Mouse (Mus musculus) forebrain, embryonic 16.5 days (tissue): ENCODE results near the gene Samm50. TPM values are rescaled to one million over a fixed set of nuclear protein-coding genes. Genes with fewer than 3 reads are reported as not detected.

ENCODE experiments used
- ATAC-seq: fragments of 200-750 bp; cut with Nextera tagmentation; 2 replicates; pipeline ENCODE4 v1.8.0; 2017; ENCODE audit warnings: mild to moderate bottlenecking, moderate library complexity
- H3K27ac ChIP-seq: fragments of 300-500 bp; sonication (generic); 2 replicates; pipeline ENCODE4 v1.5.1; 2014; ENCODE audit warnings: low read length, control low read depth
- H3K27me3 ChIP-seq: fragments of 300-500 bp; sonication (generic); replicated peaks from 2 replicates; pipeline ENCODE4 v1.6.1; 2014; ENCODE audit warnings: low read length; ENCODE audit not compliant: control insufficient read depth, insufficient read depth
- H3K36me3 ChIP-seq: fragments of 300-500 bp; sonication (generic); 2 replicates; pipeline ENCODE4 v1.6.1; 2014; ENCODE audit not compliant: control insufficient read depth, insufficient read depth
- H3K4me1 ChIP-seq: fragments of 300-500 bp; sonication (generic); replicated peaks from 2 replicates; pipeline ENCODE4 v1.6.1; 2014; ENCODE audit warnings: low read length; ENCODE audit not compliant: control insufficient read depth, insufficient read depth
- H3K4me2 ChIP-seq: fragments of 300-500 bp; sonication (generic); 2 replicates; pipeline ENCODE4 v1.6.1; 2014; ENCODE audit warnings: mild to moderate bottlenecking, low read length, control low read depth
- H3K4me3 ChIP-seq: fragments of 300-500 bp; sonication (generic); replicated peaks from 2 replicates; pipeline ENCODE4 v1.5.1; 2014; ENCODE audit warnings: mild to moderate bottlenecking, low read length, control low read depth
- H3K9ac ChIP-seq: fragments of 300-500 bp; sonication (generic); replicated peaks from 2 replicates; pipeline ENCODE4 v1.6.1; 2014; ENCODE audit warnings: low read depth, low read length, control low read depth
- H3K9me3 ChIP-seq: fragments of 300-500 bp; sonication (generic); 2 replicates; pipeline ENCODE4 v1.6.1; 2016; ENCODE audit warnings: low read length; ENCODE audit not compliant: control insufficient read depth
- WGBS: fragments of 180-500 bp; shearing (Covaris S2); extraction: QIAGEN DNeasy Blood & Tissue Kit; methylation state at CpG from one replicate; pipeline ENCODE4 v1.1.7; 2014; 5-methylcytosine and 5-hydroxymethylcytosine counted together
- polyA plus RNA-seq: library from polyadenylated mRNA; unstranded; fragments of >200 nt; fragmentation: Nextera tagmentation; extraction: Ambion mirVana; gene quantifications from 2 replicates; pipeline ENCODE4 v1.2.1, GENCODE M21; 2015

Gene Samm50
- polyA plus RNA-seq, 1 experiment from 2014 or later, result 91.8 TPM

DNA sequence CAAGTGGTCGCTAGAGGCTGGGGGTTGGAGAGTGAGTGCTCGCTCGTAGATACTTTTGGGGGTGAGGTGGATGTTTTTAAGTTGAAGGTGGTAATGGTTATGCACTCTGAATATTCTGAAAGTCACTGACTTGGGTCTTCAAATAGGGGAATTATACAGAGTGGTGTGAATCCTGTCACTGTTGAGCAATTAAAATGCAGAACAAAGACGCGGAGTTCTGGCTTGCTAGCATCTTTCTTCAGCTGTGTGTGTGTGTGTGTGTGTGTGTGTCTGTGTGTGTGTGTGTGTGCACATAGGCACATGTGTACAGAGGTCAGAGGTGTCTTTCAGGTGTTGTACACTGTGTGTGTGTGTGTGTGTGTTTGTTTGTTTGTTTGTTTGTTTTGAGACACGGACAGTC lies 54.2 kb downstream of the Samm50 start:
- 76% methylated on average over 6 of the region's 6 CpGs for WGBS
- no peak overlapping the region for H3K4me3 ChIP-seq
- H3K27ac ChIP-seq, result no peak overlapping the region
- no peak overlapping the region for H3K4me2 ChIP-seq
- ATAC-seq, result no peak
- no peak overlapping the region for H3K9ac ChIP-seq
- no peaks in the 10 kb centered on the region for H3K36me3 ChIP-seq
- no peaks in the 10 kb centered on the region for H3K27me3 ChIP-seq
- no peaks in the 10 kb centered on the region for H3K9me3 ChIP-seq
- peaks cover 8% of the 10 kb centered on the region for H3K4me1 ChIP-seq

DNA sequence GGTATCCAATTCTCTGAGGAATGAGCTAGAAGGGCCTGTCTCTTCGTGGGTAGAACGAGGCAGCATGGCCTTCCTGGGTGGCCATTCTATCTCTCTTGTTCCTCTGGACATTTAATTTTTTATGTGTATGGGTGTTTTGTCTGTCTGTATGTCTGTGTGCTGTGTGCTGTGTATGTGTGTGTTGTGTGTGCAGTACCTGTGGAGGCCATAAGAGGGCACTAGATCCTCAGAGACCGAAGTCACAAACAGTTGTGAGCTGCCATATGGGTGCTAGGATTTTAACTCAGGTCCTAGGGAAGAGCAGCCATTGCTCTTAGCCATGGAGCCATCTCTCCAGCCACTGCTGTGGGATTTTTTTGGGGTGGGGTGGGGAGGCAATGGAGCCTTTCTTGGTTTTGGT lies 55.3 kb downstream of the Samm50 start:
- H3K4me2 ChIP-seq, result no peak overlapping the region
- H3K36me3 ChIP-seq, result no peaks in the 10 kb centered on the region
- no peak overlapping the region for H3K27ac ChIP-seq
- H3K4me1 ChIP-seq, result peaks cover 8% of the 10 kb centered on the region
- no peaks in the 10 kb centered on the region for H3K9me3 ChIP-seq
- ATAC-seq, result no peak
- no peak overlapping the region for H3K9ac ChIP-seq
- no peaks in the 10 kb centered on the region for H3K27me3 ChIP-seq
- no peak overlapping the region for H3K4me3 ChIP-seq
- 95% methylated on average over 3 of the region's 3 CpGs for WGBS

DNA sequence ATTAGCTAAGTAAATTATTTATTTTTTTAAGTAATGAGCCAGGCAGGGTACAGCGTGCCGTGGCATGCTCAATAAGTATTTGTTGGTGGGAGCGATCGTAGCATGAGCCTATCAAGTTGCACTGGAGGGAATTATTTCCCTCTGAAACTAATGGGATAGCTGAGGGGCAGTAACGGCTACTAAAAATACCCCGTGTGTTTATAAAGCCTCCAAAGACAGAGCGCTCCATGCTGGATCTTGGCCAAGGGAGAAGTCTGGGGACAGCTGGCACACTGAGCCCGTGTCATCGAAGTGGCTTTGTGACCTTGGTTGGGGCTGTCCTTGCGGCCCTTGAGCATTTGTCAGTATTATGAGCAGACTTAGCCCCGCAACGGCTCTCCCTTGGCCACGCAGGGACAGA lies 59.2 kb downstream of the Samm50 start:
- Histone ChIP-seq H3K9me3 (no peaks in the 10 kb centered on the region), H3K9ac (no peak overlapping the region), H3K27me3 (no peaks in the 10 kb centered on the region; the same call in 1 of the 2 replicates), H3K36me3 (no peaks in the 10 kb centered on the region), H3K4me3 (no peak overlapping the region), H3K4me2 (no peak overlapping the region), H3K27ac (no peak overlapping the region), H3K4me1 (peaks cover 8% of the 10 kb centered on the region)
- ATAC-seq, result no peak; the same call in 1 of the 2 replicates
- WGBS, result 36% methylated on average over 13 of the region's 13 CpGs

DNA sequence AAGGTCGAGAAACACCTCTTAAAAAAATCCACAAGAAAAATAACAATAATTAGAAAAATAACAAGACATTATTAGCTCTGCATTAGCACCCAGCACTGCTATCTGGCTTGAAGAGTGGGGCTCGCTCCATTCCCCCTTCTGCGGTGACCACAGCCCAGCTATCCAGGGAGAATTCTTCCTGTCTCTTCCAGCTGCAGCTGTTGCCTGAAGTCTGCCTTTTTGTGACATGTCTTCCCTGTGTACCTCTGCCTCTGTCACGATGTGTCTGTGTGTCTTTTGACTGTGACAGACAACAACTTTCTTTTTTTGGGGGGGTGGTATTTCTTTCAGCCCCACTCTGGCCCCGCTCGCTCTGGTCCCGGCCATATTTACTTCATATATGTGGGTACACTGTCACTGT lies 60.6 kb downstream of the Samm50 start:
- 90% methylated on average over 7 of the region's 7 CpGs for WGBS
- Histone ChIP-seq H3K36me3 (no peaks in the 10 kb centered on the region), H3K4me2 (no peak overlapping the region), H3K4me3 (no peak overlapping the region), H3K9ac (no peak overlapping the region), H3K9me3 (no peaks in the 10 kb centered on the region), H3K27me3 (no peaks in the 10 kb centered on the region; the same call in 1 of the 2 replicates), H3K27ac (no peak overlapping the region), H3K4me1 (peaks cover 12% of the 10 kb centered on the region)
- no peak for ATAC-seq

DNA sequence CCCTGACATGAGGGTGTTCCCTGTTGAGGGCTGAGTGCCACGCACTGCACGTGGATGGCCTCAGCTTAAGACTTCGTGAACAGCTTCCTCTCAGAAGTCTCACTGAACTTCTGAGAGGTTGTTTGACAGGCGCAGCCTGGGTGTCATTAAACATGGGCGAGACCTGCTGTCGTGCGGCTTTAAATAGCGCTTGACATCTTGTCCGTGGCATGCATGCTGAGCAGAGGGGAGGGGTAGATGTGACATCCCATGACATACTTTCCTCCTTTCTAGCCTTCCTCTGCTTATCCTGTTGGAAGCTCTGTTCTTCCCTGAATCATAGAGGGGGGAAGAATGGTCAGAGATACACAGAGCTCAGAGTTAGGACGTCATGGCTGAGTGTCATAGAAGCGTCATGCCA lies 61.7 kb downstream of the Samm50 start:
- H3K27ac ChIP-seq, result no peak overlapping the region
- H3K9me3 ChIP-seq, result no peaks in the 10 kb centered on the region
- no peak overlapping the region for H3K9ac ChIP-seq
- H3K36me3 ChIP-seq, result no peaks in the 10 kb centered on the region
- no peak for ATAC-seq
- no peak overlapping the region for H3K4me3 ChIP-seq
- H3K4me2 ChIP-seq, result no peak overlapping the region
- WGBS, result 56% methylated on average over 11 of the region's 11 CpGs
- H3K27me3 ChIP-seq, result no peaks in the 10 kb centered on the region; the same call in 1 of the 2 replicates
- peaks cover 12% of the 10 kb centered on the region for H3K4me1 ChIP-seq

DNA sequence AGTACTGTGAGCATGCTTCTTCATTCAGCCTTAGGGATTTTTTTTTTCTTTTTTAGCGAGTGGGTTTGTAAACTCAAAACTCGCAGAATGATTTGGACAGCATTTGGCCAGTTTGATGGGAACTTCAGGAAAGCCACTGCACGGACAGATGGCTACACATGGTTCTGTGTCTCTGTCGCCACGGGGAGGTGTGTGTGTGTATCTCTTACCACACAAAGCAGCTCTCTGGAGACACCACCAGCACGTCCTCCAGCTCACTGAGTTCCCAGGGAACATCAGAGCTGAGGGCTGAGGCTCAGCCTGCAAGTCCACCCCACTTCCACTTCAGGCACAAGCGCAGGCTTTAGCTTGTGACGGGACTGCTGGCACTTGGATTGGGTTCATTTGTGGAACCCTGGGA lies 62.3 kb downstream of the Samm50 start:
- no peaks in the 10 kb centered on the region; the same call in 1 of the 2 replicates for H3K27me3 ChIP-seq
- H3K9ac ChIP-seq, result no peak overlapping the region
- no peak for ATAC-seq
- WGBS, result 70% methylated on average over 8 of the region's 8 CpGs
- no peak overlapping the region for H3K4me2 ChIP-seq
- no peak overlapping the region for H3K27ac ChIP-seq
- H3K9me3 ChIP-seq, result no peaks in the 10 kb centered on the region
- no peak overlapping the region for H3K4me3 ChIP-seq
- peaks cover 12% of the 10 kb centered on the region for H3K4me1 ChIP-seq
- no peaks in the 10 kb centered on the region for H3K36me3 ChIP-seq

DNA sequence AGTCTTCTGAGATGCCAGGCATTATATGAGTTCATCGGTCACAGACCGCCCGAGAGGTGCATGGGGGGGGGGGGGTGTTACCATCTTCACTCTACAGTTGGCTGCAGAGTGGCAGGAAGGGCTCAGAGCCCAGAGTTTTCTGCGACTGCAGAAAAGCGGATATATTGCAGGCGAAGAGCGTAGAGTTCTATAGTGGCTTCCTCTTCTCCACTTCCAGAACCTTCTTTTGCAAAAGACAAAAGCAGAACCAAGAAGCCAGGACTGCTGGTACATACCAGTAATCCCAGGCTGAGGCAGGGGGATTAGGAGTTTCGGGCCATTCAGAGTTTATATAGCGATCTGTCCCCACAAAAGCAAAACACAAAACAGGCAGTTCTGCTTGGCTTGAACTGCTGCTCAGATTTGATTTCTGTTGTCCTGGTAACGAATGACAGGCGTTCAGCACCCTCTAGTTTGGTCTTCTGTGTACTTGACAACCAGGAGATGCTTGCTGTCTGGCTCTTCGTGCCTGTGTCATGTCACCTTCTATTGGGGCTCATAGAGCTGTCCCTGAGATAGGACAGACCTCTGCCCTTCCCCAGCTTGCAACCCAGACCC lies 64.3 kb downstream of the Samm50 start:
- ATAC-seq, result no peak
- Histone ChIP-seq H3K36me3 (no peaks in the 10 kb centered on the region), H3K4me1 (peaks cover 18% of the 10 kb centered on the region), H3K4me3 (no peak overlapping the region), H3K27ac (no peak overlapping the region), H3K4me2 (no peak overlapping the region), H3K9me3 (no peaks in the 10 kb centered on the region), H3K9ac (no peak overlapping the region), H3K27me3 (no peaks in the 10 kb centered on the region; the same call in 1 of the 2 replicates)
- WGBS, result 59% methylated on average over 12 of the region's 12 CpGs

DNA sequence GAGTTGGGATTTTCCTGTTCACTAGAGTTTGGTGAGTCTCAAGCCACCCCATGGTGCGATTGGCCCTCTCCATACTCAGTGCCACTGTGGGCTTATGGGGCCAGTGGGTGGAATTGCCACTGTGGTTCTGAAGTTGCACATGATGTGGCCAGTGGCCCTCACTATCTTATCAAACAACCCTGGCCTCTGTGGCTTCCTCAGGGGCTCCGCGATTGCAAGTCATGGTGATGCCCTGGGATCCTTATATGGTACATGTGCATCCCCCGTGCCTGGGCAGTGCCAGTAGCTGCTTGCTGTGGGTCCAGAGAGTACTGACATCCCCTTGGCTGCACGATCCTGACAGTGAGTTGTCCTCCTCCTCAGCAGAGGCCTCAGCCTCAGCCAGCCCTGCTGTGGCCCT lies 64.8 kb downstream of the Samm50 start:
- Histone ChIP-seq H3K36me3 (no peaks in the 10 kb centered on the region), H3K27me3 (no peaks in the 10 kb centered on the region; the same call in 1 of the 2 replicates), H3K27ac (no peak overlapping the region), H3K9me3 (no peaks in the 10 kb centered on the region), H3K4me1 (peaks cover 18% of the 10 kb centered on the region), H3K9ac (no peak overlapping the region), H3K4me3 (no peak overlapping the region), H3K4me2 (no peak overlapping the region)
- 95% methylated on average over 5 of the region's 5 CpGs for WGBS
- ATAC-seq, result no peak

DNA sequence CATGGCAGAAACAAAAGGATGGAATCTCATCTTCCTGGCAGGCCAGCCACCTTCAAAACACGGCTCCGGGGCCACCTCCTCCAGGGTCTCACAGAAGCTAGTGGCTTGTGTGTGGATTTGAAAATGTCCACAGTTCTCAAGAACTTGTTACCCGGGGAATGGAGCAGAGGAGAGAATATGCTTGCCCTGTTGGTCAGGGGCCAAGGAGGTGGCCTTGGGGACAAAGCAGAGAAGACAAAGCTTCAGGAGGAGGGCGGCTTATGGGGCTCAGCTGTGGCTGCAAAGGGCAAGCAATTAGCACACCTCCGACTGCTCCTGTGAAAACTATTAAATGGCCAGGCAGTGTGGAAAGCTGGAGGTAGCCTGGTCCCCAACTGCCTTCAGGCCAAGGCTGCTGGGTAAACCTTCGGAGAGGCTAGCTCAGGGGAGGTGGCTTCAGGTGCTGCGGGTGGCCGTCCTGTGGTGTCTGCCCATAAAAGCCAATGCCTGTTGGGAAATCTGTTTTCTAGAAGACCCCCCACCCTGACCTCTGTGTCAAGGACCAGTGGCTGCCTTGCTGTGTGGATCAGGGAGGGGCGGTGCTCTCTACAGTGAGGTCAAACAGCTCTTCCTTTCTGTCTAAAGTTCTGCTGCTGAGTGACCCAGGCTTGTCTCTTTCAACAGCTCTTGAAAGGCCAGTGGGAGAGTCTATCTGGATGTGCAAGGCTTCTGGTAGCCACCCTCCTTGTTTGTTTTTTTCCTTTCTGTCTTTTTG lies 66.7 kb downstream of the Samm50 start:
- no peak for ATAC-seq
- no peak overlapping the region for H3K4me3 ChIP-seq
- no peak overlapping the region for H3K4me2 ChIP-seq
- H3K9me3 ChIP-seq, result no peaks in the 10 kb centered on the region
- no peak overlapping the region for H3K27ac ChIP-seq
- H3K27me3 ChIP-seq, result no peaks in the 10 kb centered on the region; the same call in 1 of the 2 replicates
- H3K9ac ChIP-seq, result no peak overlapping the region
- no peaks in the 10 kb centered on the region for H3K36me3 ChIP-seq
- WGBS, result 52% methylated on average over 9 of the region's 9 CpGs
- peaks cover 14% of the 10 kb centered on the region for H3K4me1 ChIP-seq
